Mouse (Mus musculus) activated CD4-positive, CD25-positive, alpha-beta regulatory T cell (primary cell): ENCODE measurements around the gene Aldh6a1. TPM values are rescaled to one million over a fixed set of nuclear protein-coding genes. Genes with fewer than 3 reads are reported as not detected.

Experiments used
- polyA plus RNA-seq, 2 experiments: library from polyadenylated mRNA; unstranded; fragments of 100-300 nt; shearing (Covaris generic); gene quantifications; one replicate each; pipeline ENCODE4 v1.2.1; 2017

Gene Aldh6a1
- 10 to 100 TPM in 1 of 2 experiments, 1 to 10 TPM in 1; 7.1 to 22.1 TPM for polyA plus RNA-seq

DNA sequence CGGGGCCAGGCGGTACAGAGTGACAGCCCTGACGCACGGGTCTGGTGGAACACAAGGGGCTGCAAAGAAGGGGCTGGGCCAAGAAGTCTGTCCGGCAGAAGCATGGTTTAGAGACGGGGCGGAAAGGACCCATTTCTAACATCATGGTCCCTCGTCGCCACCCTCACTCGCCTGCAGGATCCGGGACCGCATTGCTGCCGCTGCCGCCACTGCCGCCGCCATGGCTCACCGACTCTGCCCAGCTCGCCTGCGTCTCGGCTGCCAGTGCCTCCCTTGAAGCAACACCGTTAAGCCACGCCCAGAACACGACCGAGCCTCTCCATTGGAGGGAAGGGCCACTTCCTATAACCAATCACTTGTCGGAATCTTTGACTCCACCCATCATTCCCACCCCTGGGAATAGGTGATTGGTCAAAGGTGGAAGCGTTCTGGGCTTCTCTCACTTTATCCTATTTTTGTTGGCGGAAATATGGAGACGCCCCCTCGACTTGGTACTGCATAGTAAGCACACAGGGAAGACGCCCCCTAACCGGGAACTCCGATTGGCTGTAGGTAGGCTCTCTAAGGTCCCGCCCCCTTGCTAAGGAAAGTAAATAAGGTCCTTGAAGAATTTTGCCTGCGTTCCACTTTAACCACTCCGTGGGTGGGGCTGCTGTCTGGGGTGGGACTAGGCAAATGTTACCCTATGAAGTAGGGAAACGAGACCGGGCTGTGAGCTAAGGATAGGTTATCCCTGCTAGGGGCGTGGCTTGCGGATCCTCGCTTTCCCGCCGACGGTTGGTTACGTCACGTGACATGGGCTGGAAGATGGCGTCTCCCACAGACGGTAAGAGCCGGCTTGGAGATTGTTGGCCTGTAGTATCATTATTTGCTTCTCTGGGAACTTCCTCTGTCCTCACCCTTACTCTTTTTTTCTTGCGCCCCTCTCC lies at the start of gene Aldh6a1, which contains the start of gene Lin52:
Aldh6a1 (minus strand) TSS at position 287 of the 929 bp plus-strand sequence.
Lin52 (plus strand) TSS at position 705 of the 929 bp plus-strand sequence.

DNA sequence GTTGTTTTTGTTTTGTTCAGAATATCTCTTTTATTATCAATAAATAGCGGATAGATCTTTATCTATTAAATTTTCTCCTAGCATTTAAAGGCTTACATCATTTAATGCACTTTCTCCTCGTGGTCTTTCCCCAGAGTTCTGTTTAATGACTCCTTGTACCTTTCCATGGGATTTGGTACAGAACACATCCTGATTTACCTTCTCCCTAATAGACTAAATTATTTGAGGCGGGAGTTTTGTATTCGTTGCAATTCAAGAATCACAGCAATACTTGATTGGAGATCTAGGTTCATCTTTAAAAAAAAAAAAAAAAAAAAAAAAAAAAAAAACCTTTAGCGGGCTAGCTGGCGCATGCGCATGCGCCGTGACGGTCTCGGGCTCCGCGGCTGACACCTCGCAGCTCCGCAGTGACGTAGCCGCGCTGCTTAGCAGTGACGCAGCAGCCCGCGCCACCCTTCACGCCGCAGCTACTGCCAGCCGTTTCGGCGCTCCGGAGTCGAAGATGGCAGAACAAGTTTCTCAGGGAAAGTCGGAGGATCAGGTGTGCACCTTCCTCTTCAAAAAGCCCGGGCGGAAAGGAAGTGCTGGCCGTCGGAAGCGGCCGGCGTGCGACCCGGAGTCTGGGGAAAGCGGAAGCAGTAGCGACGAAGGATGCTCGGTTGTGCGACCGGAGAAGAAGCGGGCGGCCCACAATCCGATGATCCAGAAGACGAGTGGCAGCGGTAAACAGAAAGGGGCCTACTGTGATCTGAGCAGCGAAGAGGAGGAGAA lies 33.8 kb downstream of the Aldh6a1 start, which contains the start of gene Rnf113a2:
Rnf113a2 (plus strand) TSS at position 363 of the 771 bp plus-strand sequence.

DNA sequence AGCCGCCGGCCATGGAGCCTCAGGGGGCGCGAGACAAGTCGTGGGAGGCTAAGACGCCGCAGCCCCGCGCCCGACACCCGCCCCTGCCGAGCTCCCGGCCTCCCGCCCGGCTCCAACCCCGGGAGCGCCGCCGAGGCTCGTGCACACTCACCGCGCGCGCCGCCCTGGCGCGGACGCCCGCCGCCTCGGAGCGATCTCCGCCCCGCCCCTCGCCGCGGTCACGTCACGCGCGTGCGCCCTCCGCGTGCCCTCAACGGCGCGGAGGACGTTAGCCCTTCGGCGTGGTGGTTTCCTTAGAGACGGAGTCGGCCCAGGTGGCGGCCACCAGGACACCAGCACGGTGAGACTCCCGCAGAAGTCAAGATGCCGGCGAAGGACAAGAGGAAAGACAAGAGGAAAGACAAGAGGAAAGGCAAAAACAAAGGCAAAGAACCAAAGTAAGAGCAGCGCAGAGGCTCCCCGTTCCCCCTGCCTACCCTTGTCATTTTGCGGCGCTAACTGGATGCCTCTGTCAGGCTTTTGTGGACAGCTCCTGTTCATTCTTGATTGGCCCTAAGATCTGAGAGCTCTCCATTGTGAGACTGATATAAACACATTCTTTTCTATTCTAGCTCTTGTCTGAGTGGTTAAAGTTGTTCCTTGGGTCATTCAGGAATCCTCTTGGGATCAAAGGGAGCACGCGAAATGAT lies 41.8 kb downstream of the Aldh6a1 start, which contains the start of the genes Entpd5 and Bbof1:
Entpd5 (minus strand) TSS at position 211 of the 689 bp plus-strand sequence.
Bbof1 (plus strand) TSS at position 253 of the 689 bp plus-strand sequence.

Other genes with a start within 250 kb of the Aldh6a1 start
- 10 to 100 TPM; 14.2 to 19.1 TPM for gene Elmsan1, start 232.1 kb downstream of the Aldh6a1 start, polyA plus RNA-seq
- 10 to 100 TPM; 29.4 to 29.7 TPM for gene Ptgr2, start 165.8 kb downstream of the Aldh6a1 start, polyA plus RNA-seq
- gene Zfp410, start 134.2 kb downstream of the Aldh6a1 start, polyA plus RNA-seq, result 10 to 100 TPM; 55.8 to 64.5 TPM
- 10 to 100 TPM; 15.8 to 24.0 TPM for gene Coq6, start 89.3 kb downstream of the Aldh6a1 start, polyA plus RNA-seq
- under 1 TPM in 1 of 2 experiments, not detected in 1; 0.50 TPM for gene Fam161b, start 89.2 kb downstream of the Aldh6a1 start, polyA plus RNA-seq
- gene Entpd5, start 42.0 kb downstream of the Aldh6a1 start, polyA plus RNA-seq, result 10 to 100 TPM; 32.1 to 36.3 TPM
- gene Bbof1, start 41.9 kb downstream of the Aldh6a1 start, polyA plus RNA-seq, result 1 to 10 TPM in 1 of 2 experiments, not detected in 1; 2.3 TPM
- 10 to 100 TPM; 30.2 to 34.1 TPM for gene Rnf113a2, start 33.8 kb downstream of the Aldh6a1 start, polyA plus RNA-seq
- 10 to 100 TPM; 16.8 to 17.6 TPM for gene Lin52, start 418 bp upstream of the Aldh6a1 start, polyA plus RNA-seq
- under 1 TPM in 1 of 2 experiments, not detected in 1; 0.05 TPM for gene Vsx2, start 118.8 kb upstream of the Aldh6a1 start, polyA plus RNA-seq
- 10 to 100 TPM; 14.3 to 16.3 TPM for gene Abcd4, start 166.4 kb upstream of the Aldh6a1 start, polyA plus RNA-seq
- under 1 TPM in 1 of 2 experiments, not detected in 1; 0.26 TPM for gene Vrtn, start 190.0 kb upstream of the Aldh6a1 start, polyA plus RNA-seq
- gene Syndig1l, start 247.8 kb upstream of the Aldh6a1 start, polyA plus RNA-seq, result not detected